Mouse (Mus musculus) olfactory bulb, adult 2 months (tissue): ENCODE data around the gene Hoxb1. TPM values are rescaled to one million over a fixed set of nuclear protein-coding genes. Genes with fewer than 3 reads are reported as not detected.

Source experiments
- H3K27ac ChIP-seq: fragments of 200-500 bp; 2 replicates; pipeline ENCODE4 v1.5.1; 2012; ENCODE audit warnings: low read depth, low read length; ENCODE audit not compliant: insufficient read depth
- H3K4me1 ChIP-seq: fragments of 200-500 bp; 2 replicates; pipeline ENCODE4 v1.6.1; 2012; ENCODE audit warnings: low read length; ENCODE audit not compliant: control insufficient read depth, insufficient read depth
- H3K4me3 ChIP-seq: fragments of 200-500 bp; 2 replicates; pipeline ENCODE4 v1.5.1; 2012; ENCODE audit warnings: mild to moderate bottlenecking, low read depth, low read length, moderate library complexity; ENCODE audit not compliant: insufficient read depth
- CTCF ChIP-seq: fragments of 200-500 bp; IDR thresholded peaks from 2 replicates; pipeline ENCODE4 v1.5.1; 2012; ENCODE audit warnings: low read depth, mild to moderate bottlenecking, low read length, moderate library complexity; ENCODE audit not compliant: insufficient read depth
- POLR2A ChIP-seq: fragments of 200-500 bp; IDR thresholded peaks from 2 replicates; pipeline ENCODE4 v1.6.1; 2012; ENCODE audit warnings: mild to moderate bottlenecking, low read depth, low read length, moderate library complexity; ENCODE audit not compliant: insufficient read depth
- WGBS: fragments of 180-500 bp; shearing (Covaris S2); methylation state at CpG from one replicate; pipeline ENCODE4 v1.1.7; 2018; 5-methylcytosine and 5-hydroxymethylcytosine counted together
- polyA plus RNA-seq: library from polyadenylated mRNA; stranded (reverse); fragments of >200 nt; gene quantifications from 2 replicates; pipeline ENCODE4 v1.2.4, GENCODE M21; 2012; ENCODE audit warnings: low replicate concordance; ENCODE audit not compliant: missing spikeins, insufficient read depth, insufficient read length

Gene Hoxb1
- polyA plus RNA-seq, 1 experiment, result not detected

- H3K27ac ChIP-seq, result no peak overlapping the region
- H3K4me3 ChIP-seq, result no peak overlapping the region
- 2% methylated on average over 40 of the region's 40 CpGs for WGBS
- TF ChIP-seq CTCF, result no peak
- TF ChIP-seq POLR2A, result no peak
- peaks cover 3% of the 10 kb centered on the region; the same call in 1 of the 2 replicates for H3K4me1 ChIP-seq
Observed at GRCm38 (mm10) chr11:96341701-96342575, 23.6 kb upstream of the Hoxb1 start.

- WGBS, result 2% methylated on average over 4 of the region's 4 CpGs
- Histone ChIP-seq H3K4me3 (no peak overlapping the region), H3K4me1 (peaks cover 3% of the 10 kb centered on the region; the same call in 1 of the 2 replicates), H3K27ac (no peak overlapping the region)
- TF ChIP-seq POLR2A (no peak), CTCF (no peak)
Observed at GRCm38 (mm10) chr11:96342576-96342930, 23.0 kb upstream of the Hoxb1 start.

GRCm38 (mm10) chr11:96343206-96343745, 22.3 kb upstream of the Hoxb1 start:
- no peak for TF ChIP-seq POLR2A
- no peak for TF ChIP-seq CTCF
- 7% methylated on average over 2 of the region's 2 CpGs for WGBS
- Histone ChIP-seq H3K27ac (no peak overlapping the region), H3K4me3 (no peak overlapping the region), H3K4me1 (peaks cover 3% of the 10 kb centered on the region; the same call in 1 of the 2 replicates)

- Histone ChIP-seq H3K4me1 (peaks cover 3% of the 10 kb centered on the region; the same call in 1 of the 2 replicates), H3K4me3 (no peak overlapping the region), H3K27ac (no peak overlapping the region)
- WGBS, result 2% methylated on average over 40 of the region's 40 CpGs
- TF ChIP-seq CTCF (no peak), POLR2A (no peak)
Observed at GRCm38 (mm10) chr11:96344061-96344877, 21.3 kb upstream of the Hoxb1 start.

GRCm38 (mm10) chr11:96344878-96345159, 20.7 kb upstream of the Hoxb1 start:
- Histone ChIP-seq H3K4me3 (no peak overlapping the region), H3K4me1 (peaks cover 3% of the 10 kb centered on the region; the same call in 1 of the 2 replicates), H3K27ac (no peak overlapping the region)
- TF ChIP-seq CTCF, result no peak
- no peak for TF ChIP-seq POLR2A
- WGBS, result 3% methylated on average over 6 of the region's 6 CpGs

- Histone ChIP-seq H3K27ac (no peak overlapping the region), H3K4me3 (no peak overlapping the region)
Observed at GRCm38 (mm10) chr11:96345220-96345892, 20.2 kb upstream of the Hoxb1 start.

GRCm38 (mm10) chr11:96345893-96346806, 19.4 kb upstream of the Hoxb1 start:
- H3K27ac ChIP-seq, result no peak overlapping the region
- WGBS, result 3% methylated on average over 45 of the region's 45 CpGs
- no peak for TF ChIP-seq CTCF
- TF ChIP-seq POLR2A, result no peak
- no peak overlapping the region for H3K4me3 ChIP-seq
- H3K4me1 ChIP-seq, result peaks cover 3% of the 10 kb centered on the region; the same call in 1 of the 2 replicates

More at GRCm38 (mm10) chr11:96345220-96345892, 20.2 kb upstream of the Hoxb1 start:
- 2% methylated on average over 43 of the region's 56 CpGs for WGBS
- TF ChIP-seq CTCF, result no peak
- TF ChIP-seq POLR2A, result no peak
- H3K4me1 ChIP-seq, result peaks cover 3% of the 10 kb centered on the region; the same call in 1 of the 2 replicates
